Mouse (Mus musculus): ENCODE measurements around the gene Zbtb46. TPM values are rescaled to one million over a fixed set of nuclear protein-coding genes. Genes with fewer than 3 reads are reported as not detected.

The Zbtb46 gene
- polyA plus RNA-seq, 1 experiment from 2014 or later = 2.1 TPM

DNA sequence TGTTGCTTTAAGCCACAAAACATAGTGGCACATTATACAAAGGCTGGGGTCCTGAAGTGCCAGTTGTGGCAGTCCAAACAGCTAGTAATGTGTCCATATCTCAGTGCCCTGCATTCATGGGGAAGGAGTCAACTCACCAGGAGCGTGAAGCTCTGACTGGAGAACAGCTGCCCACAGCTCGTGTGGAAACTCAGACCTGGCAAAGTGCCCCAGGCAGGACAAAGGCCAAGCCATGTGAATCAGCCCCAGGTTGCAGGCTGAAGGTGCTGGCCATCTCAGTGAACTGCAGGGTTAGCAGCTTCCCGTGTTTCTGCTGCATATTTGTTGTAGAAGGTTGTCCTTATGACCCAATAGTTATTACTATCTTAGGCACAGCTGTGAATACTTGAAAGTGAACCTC lies 43.3 kb downstream of the Zbtb46 start:
- Histone ChIP-seq H3K9ac (ENCODE audit: low read depth, low read length) (no peak overlapping the region), H3K27me3 (replicated peaks; ENCODE audit: control insufficient read depth, insufficient read depth, low read length) (no peaks in the 10 kb centered on the region), H3K4me2 (replicated peaks; ENCODE audit: low read depth) (no peak overlapping the region), H3K9me3 (ENCODE audit: control insufficient read depth) (no peaks in the 10 kb centered on the region), H3K4me1 (replicated peaks; ENCODE audit: control insufficient read depth, insufficient read depth, low read length) (no peaks in the 10 kb centered on the region), H3K27ac (ENCODE audit: low read depth, low read length) (no peak overlapping the region), H3K36me3 (ENCODE audit: control insufficient read depth, insufficient read depth) (no peaks in the 10 kb centered on the region), H3K4me3 (ENCODE audit: low read depth, low read length) (no peak overlapping the region)
- no peak for TF ChIP-seq CTCF (IDR thresholded peaks at IDR 0.05; ENCODE audit: low read depth)
- 35% methylated on average over 3 of the region's 3 CpGs for WGBS
- ATAC-seq = no peak; the same call in 1 of the 2 replicates

DNA sequence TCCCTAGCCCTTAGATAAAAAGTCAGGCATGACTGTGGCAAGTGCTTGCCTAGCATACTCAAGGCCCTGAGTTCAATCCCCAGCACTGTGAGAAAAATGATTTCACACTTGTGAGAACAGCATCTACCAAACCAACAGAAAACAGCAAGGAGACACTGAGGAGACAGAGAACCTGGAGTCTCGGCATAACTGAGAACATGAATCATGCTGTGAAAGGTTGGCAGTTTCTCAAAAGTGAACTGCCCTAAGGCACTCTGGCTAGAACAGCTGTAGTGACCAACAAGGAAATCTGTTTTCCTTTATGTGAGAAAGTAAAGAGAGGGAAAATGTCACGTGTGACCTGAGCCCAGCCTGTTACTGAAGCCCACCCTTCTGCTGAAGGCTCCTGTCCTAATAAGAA lies 46.1 kb downstream of the Zbtb46 start:
- Histone ChIP-seq H3K27ac (ENCODE audit: low read depth, low read length) (no peak overlapping the region), H3K9ac (ENCODE audit: low read depth, low read length) (no peak overlapping the region), H3K4me3 (ENCODE audit: low read depth, low read length) (no peak overlapping the region), H3K36me3 (ENCODE audit: control insufficient read depth, insufficient read depth) (no peaks in the 10 kb centered on the region), H3K4me2 (replicated peaks; ENCODE audit: low read depth) (no peak overlapping the region), H3K4me1 (replicated peaks; ENCODE audit: control insufficient read depth, insufficient read depth, low read length) (no peaks in the 10 kb centered on the region), H3K9me3 (ENCODE audit: control insufficient read depth) (no peaks in the 10 kb centered on the region), H3K27me3 (replicated peaks; ENCODE audit: control insufficient read depth, insufficient read depth, low read length) (no peaks in the 10 kb centered on the region)
- no peak for TF ChIP-seq CTCF (IDR thresholded peaks at IDR 0.05; ENCODE audit: low read depth)
- no peak for ATAC-seq
- WGBS = 46% methylated on average over 2 of the region's 2 CpGs

DNA sequence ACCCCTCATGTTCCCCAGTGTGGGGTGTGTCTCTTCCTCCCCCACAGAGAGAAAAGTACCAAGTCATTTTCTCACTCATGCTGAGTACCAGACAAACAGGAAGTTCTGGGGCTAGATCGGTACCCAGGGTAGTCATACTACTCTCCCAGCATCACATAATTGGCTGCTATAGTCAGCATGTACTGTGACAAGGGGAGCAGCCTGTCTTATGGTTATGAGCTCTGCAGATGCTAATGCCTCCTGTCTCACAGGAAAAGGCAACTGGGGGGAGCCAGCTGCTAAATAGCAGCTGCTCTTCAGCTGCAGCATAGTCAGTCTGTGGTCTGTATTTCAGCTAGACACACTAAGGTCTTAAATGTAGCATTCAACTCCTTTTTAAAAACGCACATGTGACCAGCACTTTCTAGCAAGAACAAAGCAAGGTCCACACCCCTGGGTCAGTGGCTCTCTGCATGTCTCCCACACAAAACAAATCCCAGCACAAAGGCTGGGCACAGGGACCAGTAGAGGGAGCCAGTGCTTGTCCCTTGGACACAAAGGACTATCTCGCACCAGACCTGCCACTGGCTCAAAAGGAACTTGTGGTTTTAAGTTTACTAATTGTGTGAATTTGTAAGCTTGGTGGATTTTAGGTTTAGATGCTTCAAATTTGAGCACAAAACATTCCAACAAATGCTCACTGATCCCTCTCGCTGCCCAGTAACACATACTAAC lies 48.3 kb downstream of the Zbtb46 start:
- no peaks in the 10 kb centered on the region for H3K9me3 ChIP-seq (ENCODE audit: control insufficient read depth)
- no peak overlapping the region for H3K9ac ChIP-seq (ENCODE audit: low read depth, low read length)
- no peaks in the 10 kb centered on the region for H3K36me3 ChIP-seq (ENCODE audit: control insufficient read depth, insufficient read depth)
- no peak overlapping the region for H3K27ac ChIP-seq (ENCODE audit: low read depth, low read length)
- no peak overlapping the region for H3K4me2 ChIP-seq (replicated peaks; ENCODE audit: low read depth)
- no peaks in the 10 kb centered on the region for H3K4me1 ChIP-seq (replicated peaks; ENCODE audit: control insufficient read depth, insufficient read depth, low read length)
- TF ChIP-seq CTCF (IDR thresholded peaks at IDR 0.05; ENCODE audit: low read depth) = peak; percentile 91
- H3K4me3 ChIP-seq (ENCODE audit: low read depth, low read length) = no peak overlapping the region
- no peak for ATAC-seq
- WGBS = 44% methylated on average over 4 of the region's 4 CpGs
- H3K27me3 ChIP-seq (replicated peaks; ENCODE audit: control insufficient read depth, insufficient read depth, low read length) = no peaks in the 10 kb centered on the region

DNA sequence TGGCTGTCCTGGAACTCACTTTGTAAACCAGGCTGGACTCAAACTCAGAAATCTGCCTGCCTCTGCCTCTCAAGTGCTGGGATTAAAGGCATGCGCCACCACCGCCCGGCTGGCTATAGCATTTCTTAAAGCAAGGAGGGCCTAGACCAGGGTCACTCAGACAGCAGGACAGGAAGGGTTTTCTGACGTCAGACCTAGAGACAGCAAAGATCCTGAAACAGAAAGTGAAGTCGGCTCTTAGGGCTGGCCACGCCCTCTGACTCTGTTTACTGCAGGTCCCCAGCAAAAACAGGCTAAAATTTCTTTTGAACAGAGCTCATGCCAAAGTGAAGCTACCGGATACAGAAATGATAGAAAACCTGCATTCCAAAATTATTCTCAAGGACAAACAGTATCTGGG lies 49.6 kb downstream of the Zbtb46 start:
- WGBS = 77% methylated on average over 7 of the region's 7 CpGs
- Histone ChIP-seq H3K36me3 (ENCODE audit: control insufficient read depth, insufficient read depth) (no peaks in the 10 kb centered on the region), H3K4me1 (replicated peaks; ENCODE audit: control insufficient read depth, insufficient read depth, low read length) (no peaks in the 10 kb centered on the region), H3K9ac (ENCODE audit: low read depth, low read length) (no peak overlapping the region), H3K9me3 (ENCODE audit: control insufficient read depth) (no peaks in the 10 kb centered on the region), H3K27ac (ENCODE audit: low read depth, low read length) (no peak overlapping the region), H3K4me2 (replicated peaks; ENCODE audit: low read depth) (no peak overlapping the region), H3K4me3 (ENCODE audit: low read depth, low read length) (no peak overlapping the region), H3K27me3 (replicated peaks; ENCODE audit: control insufficient read depth, insufficient read depth, low read length) (no peaks in the 10 kb centered on the region)
- no peak for TF ChIP-seq CTCF (IDR thresholded peaks at IDR 0.05; ENCODE audit: low read depth)
- no peak for ATAC-seq

DNA sequence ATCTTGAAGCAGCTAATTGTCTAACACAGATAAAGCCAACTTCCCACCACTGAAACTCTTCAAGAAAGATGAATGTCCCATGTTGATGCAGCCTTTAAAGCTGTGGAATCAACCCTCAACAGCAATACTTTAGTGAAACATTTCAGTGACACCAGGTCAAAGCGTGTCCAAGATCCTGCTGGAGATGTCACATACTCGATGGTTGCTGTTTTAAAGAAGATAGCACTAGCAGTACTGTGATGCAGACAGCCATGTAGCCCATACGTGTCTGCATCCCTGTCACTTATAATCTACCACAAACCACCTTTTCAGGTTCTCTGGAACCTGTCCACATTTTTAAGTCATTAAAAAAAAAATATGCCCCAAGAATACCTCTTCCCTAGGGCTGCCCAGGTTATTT lies 55.5 kb downstream of the Zbtb46 start:
- Histone ChIP-seq H3K4me1 (replicated peaks; ENCODE audit: control insufficient read depth, insufficient read depth, low read length) (no peaks in the 10 kb centered on the region), H3K36me3 (ENCODE audit: control insufficient read depth, insufficient read depth) (no peaks in the 10 kb centered on the region), H3K9me3 (ENCODE audit: control insufficient read depth) (no peaks in the 10 kb centered on the region), H3K27ac (ENCODE audit: low read depth, low read length) (no peak overlapping the region), H3K4me2 (replicated peaks; ENCODE audit: low read depth) (no peak overlapping the region), H3K4me3 (ENCODE audit: low read depth, low read length) (no peak overlapping the region), H3K9ac (ENCODE audit: low read depth, low read length) (no peak overlapping the region), H3K27me3 (replicated peaks; ENCODE audit: control insufficient read depth, insufficient read depth, low read length) (no peaks in the 10 kb centered on the region)
- no peak for TF ChIP-seq CTCF (IDR thresholded peaks at IDR 0.05; ENCODE audit: low read depth)
- WGBS = 89% methylated on average over 3 of the region's 3 CpGs
- ATAC-seq = no peak

DNA sequence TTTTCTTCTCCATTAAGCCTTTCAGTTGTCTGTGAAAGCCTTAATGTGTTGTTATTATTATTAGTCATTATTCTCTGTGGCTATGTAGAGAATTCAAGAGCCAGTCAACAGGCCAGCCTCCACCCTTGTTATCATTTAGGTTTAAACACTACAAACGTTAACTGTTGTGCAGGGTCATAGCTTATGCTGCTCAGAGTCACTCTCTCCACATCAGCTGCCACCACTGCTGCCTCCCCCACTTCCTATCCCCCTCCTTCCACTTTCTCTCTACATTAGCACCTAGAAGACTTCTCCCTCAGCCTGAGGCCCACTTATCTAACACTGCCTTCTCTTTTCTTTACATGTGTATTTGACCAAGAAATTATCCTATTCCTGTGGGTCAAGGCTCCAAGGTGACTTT lies 57.7 kb downstream of the Zbtb46 start:
- Histone ChIP-seq H3K4me1 (replicated peaks; ENCODE audit: control insufficient read depth, insufficient read depth, low read length) (no peaks in the 10 kb centered on the region), H3K27me3 (replicated peaks; ENCODE audit: control insufficient read depth, insufficient read depth, low read length) (no peaks in the 10 kb centered on the region), H3K36me3 (ENCODE audit: control insufficient read depth, insufficient read depth) (no peaks in the 10 kb centered on the region), H3K9ac (ENCODE audit: low read depth, low read length) (no peak overlapping the region), H3K4me3 (ENCODE audit: low read depth, low read length) (no peak overlapping the region), H3K27ac (ENCODE audit: low read depth, low read length) (no peak overlapping the region), H3K9me3 (ENCODE audit: control insufficient read depth) (no peaks in the 10 kb centered on the region), H3K4me2 (replicated peaks; ENCODE audit: low read depth) (no peak overlapping the region)
- no peak for TF ChIP-seq CTCF (IDR thresholded peaks at IDR 0.05; ENCODE audit: low read depth)
- 11% methylated on average over 1 of the region's 1 CpGs for WGBS
- no peak for ATAC-seq
